Mouse (Mus musculus): ENCODE results near the gene Sgip1.

Sgip1 gene

GRCm38 (mm10) chr4:102774549-102774948, 33.5 kb downstream of the Sgip1 start:
- in situ Hi-C loops (cut with MboI, MseI): no loop called here

- in situ Hi-C loops (cut with MboI, MseI): no loop called here
Observed at GRCm38 (mm10) chr4:102775596-102776270, 34.6 kb downstream of the Sgip1 start.

GRCm38 (mm10) chr4:102779902-102780301, 38.8 kb downstream of the Sgip1 start:
- in situ Hi-C loops (cut with MboI, MseI): no loop called here

- in situ Hi-C loops (cut with MboI, MseI): no loop called here
Observed at GRCm38 (mm10) chr4:102783063-102783748, 42.1 kb downstream of the Sgip1 start.

DNA sequence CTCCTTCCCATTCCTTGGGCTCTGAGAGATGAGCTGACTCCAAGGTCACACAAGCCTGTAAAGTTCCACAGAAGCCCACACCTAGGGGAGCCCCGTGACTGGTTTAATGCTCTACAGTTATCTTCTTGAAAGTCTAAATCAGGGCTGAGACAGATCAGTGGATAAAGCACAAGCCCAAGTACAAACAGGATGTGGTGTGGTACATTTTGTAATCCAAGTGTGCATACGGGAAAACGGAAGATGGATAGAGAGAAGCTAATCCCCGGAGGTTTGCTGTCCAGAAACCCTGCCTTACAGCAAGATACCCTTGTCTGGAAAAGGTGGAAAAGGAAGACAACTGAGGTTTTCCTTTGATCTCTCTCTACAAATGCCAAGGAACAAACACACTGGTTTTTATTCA, 44.1 kb downstream of the Sgip1 start:
- in situ Hi-C loops (cut with MboI, MseI): no loop called here

DNA sequence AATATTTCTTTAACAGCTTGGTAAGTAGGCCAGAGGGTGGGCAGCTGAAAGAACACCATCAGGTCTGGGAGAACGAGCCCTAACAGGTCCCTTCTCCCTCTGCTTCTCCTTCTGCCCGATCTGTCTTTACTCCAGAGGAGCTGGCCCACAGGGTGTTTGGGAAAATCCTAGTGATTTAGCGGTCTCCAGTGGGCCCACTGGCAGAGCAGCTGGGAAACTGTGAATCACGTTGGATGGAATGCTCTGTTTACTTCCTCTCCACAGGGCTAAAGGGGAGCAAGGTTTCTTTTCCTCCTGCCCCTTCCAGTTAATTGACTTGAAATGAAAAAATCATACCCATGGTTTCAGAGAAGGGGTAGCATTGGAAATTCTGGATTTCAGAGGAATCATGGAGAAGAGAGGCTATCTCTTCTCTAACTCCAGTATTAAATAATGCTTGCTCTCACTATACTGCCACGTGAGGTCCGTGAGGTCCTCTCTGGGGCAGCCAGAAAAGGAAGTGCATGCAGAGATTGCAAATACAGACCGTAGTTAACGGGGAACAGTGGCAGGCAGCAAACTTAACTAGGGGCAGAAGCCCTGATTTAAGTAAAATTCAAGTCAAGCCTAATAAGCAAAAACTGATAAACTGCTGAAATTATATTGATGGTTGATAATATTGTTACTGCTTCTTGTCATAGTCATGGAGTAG, 51.1 kb downstream of the Sgip1 start:
- in situ Hi-C loops (cut with MboI, MseI): no loop called here

DNA sequence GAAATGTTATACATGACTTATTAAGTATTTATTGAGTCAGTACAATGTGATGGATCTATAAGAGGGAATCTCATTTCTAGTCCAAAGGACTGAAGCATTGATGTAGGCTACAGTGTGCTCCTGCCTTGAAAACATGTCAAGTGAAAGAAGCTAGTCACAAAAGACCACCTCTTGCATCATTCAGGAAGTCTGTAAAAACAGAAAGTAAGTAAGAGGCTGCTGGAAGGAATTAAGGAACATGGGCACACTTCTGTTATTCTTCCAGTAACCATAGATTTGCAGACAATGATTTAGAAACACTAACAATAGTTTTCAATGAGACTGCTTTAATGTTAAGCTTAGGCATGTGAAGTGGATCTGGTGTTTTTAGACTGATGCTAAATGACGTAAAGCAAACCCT, 60.4 kb downstream of the Sgip1 start:
- in situ Hi-C loops (cut with MboI, MseI): no loop called here

DNA sequence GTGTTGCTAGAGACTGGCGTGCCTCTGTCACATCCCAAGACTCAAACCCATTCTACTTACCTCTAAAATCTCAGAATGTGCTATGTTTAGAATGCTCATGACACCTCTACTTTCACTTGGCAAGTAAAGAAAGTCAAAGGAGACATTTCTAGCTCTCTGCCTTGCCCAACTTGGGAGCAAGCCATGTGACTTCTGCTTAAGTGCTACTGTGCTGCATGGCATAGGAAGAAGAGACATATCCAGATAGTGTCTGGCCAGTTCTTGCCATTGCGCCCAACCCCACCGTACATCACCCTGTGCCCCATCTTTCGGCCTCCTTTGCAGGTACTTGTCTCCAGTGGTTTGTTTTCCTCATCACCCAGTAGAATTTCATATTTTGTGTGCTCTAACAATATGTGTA, 60.8 kb downstream of the Sgip1 start:
- in situ Hi-C loops (cut with MboI, MseI): no loop called here

GRCm38 (mm10) chr4:102804611-102805010, 63.5 kb downstream of the Sgip1 start:
- in situ Hi-C loops (cut with MboI, MseI): no loop called here

DNA sequence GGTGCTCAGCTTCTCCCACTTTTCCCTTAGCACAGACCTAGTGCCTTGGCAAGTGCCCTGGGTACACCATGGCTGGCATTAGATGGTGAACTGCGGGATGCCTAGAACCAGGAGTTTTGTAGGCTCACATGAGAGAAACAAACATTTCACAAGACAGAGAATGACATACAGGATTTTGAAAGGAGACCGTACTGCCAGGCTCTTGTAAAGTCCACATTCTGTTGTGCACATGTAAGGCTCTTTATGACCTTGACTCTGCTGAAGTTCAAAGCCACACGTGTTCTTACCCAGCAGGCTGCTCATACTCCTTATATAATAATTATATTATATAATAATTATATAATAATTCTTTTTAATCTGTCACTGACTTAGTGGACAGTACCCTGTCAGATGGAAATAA, 65.9 kb downstream of the Sgip1 start:
- in situ Hi-C loops (cut with MboI, MseI): no loop called here

DNA sequence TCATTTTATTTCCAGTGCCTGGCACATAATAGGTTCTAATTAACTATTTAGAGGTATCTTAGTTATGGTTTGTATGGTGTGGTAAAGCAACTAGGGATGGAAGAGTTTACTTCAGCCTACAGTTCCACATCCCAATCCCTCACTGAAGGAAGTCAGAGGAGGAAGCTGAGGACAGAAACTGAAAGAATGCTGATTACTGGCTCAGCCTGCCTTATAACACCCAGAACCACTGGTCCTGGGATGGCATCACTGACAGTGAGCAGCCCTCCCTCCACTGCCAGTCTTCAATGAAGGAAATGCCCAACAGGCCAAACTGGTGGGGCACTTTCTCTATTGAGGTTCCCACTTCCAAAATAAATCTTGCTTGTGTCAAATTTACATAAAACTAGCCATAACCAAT, 67.2 kb downstream of the Sgip1 start:
- in situ Hi-C loops (cut with MboI, MseI): no loop called here

DNA sequence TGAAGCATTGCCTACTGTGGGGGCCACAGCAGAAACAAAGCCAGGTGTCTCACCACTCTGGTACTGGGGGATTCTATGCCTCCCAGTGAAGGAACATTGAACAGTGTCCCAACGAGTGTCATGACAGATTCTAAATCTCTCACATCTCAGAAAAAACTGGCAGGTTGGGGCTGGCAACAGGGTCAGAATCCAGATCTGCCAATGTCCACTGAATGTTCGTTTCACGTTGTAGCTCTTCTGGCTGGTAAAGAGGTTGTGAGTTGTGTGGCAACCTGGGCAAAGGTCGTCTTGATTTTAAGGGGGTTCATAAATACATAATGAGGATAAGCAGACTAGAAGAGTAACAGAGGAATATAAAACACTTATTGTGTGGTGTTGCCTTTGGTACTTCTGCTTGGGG, 68.2 kb downstream of the Sgip1 start:
- in situ Hi-C loops (cut with MboI, MseI): no loop called here

- in situ Hi-C loops (cut with MboI, MseI): no loop called here
Observed at GRCm38 (mm10) chr4:102810277-102810676, 69.2 kb downstream of the Sgip1 start.

- in situ Hi-C loops (cut with MboI, MseI): no loop called here
Observed at GRCm38 (mm10) chr4:102811007-102811805, 70.1 kb downstream of the Sgip1 start.

GRCm38 (mm10) chr4:102813346-102813745, 72.2 kb downstream of the Sgip1 start:
- in situ Hi-C loops (cut with MboI, MseI): no loop called here

DNA sequence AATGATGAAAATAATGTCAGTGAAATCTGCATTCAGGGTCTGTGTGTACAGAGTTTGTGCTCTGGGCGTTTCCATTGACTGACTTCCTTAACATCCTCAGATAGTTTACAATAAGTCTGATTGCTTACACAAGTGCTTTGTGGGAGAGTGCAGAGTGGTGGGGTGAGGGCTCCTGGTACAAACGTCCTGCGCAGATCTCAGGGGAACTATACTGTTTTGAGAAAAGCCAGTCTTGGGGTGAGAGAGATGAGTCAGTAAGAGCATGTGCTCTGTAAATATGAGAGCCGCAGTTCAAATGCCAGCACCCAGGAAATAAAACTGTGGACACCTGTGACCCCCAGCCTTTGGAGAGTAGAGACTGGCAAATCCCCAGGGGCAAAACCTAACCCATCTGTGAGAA, 80.7 kb downstream of the Sgip1 start:
- in situ Hi-C loops (cut with MboI, MseI): no loop called here

DNA sequence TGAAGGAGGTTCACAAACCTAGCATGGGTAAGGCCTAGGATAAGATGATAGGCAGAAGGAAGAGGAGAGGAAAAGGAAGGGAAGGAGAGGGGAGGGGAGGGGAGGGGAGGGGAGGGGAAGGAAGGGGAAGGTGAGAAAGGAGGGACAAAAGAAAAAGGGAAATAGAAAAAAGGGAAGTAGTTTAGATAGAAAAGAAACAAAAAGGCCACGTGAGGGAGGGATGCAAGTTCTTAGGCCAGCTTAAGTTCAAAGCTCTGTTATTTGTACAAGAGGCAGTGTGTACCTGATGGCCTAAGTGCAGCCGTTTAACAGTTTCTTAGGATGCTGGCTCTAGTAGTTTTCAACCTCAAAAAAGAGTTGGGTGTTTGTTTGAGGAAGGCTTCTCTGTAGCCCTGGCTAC, 83.4 kb downstream of the Sgip1 start:
- in situ Hi-C loops (cut with MboI, MseI): no loop called here

GRCm38 (mm10) chr4:102826159-102826558, 85.1 kb downstream of the Sgip1 start:
- in situ Hi-C loops (cut with MboI, MseI): loop anchor here in 1 of 2 experiments (5.0 kb wide), 1 partner anchor 86 kb away; no protein-coding TSS in a partner anchor

DNA sequence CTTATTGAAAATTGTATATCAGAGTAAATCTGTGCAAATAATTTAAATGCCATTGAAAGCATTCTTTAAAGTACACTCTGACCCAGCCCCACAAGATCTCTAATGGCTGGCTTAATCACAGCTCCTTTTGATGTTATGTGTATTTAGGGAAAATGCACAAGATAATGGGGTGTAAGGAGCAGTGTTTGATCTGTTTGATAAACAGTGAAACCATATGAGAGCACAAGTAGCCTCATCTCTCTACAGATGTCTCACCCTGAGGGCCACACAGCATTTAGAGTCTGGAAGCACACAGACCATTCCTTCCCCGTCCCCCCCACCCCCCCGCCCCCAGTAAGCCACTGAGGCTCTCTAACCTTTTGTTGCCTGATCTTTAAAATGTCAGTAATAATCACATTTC, 87.4 kb downstream of the Sgip1 start:
- in situ Hi-C loops (cut with MboI, MseI): loop anchor here in 1 of 2 experiments (5.0 kb wide), 1 partner anchor 84 kb away; no protein-coding TSS in a partner anchor

DNA sequence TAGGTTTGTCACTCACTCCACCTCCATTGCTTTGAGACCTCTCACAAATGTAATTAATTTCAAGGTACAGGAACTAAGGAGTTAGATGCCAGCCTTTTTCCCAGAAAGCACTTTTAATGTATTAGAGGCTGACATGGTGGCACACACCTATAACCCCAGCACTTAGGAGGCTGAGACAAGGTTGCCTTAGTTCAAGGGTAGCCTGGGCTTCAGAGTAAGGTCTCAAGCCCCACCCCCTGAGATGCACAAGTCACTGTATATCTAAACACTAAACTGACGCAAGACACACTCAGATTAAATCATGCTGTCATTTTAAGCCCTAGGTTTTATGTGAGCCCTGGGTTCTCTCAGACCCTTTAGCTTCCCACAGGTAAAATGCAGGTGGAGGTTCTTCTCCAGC, 92.1 kb downstream of the Sgip1 start:
- in situ Hi-C loops (cut with MboI, MseI): no loop called here

DNA sequence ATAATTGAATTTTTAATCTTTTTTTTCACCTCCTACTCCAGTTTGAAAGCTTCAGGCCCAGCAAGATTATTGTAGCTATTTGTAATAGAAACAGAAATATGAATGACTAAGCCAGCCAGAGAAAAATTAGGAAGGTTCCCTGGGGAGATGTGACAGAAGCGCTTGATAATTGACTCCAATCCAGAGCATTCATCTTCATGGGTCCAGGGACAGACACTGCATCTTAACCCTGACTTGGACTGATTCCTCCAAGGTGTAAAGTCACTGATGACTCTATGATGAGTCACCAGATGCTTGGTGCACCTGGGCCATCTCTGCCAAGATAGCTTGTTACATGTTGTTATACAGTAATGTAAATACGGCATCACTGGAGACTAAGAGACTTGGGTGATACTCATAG, 92.6 kb downstream of the Sgip1 start:
- in situ Hi-C loops (cut with MboI, MseI): no loop called here

DNA sequence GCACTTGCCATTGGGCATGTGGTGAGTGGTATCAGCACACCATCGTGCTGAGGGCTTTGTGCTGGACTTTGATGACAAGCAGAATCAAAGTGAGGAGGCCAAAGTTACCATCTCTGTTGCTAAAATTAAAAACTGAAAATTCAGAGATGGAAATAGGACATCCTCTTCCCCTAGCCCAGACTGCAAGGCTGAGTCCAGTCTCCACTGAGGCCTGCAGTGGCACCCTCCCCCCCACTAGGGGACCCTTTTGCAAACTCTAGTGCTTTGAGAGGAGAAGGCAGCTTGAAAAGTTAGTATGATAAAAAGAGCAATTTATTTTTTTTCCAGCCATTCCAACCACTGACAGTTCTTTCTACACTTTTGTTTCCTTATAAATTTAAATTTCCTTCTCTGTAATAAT, 93.6 kb downstream of the Sgip1 start:
- in situ Hi-C loops (cut with MboI, MseI): no loop called here

All from T-helper 17 cell (primary cell).